Mouse (Mus musculus) myocyte (in vitro differentiated cells): ENCODE measurements at regions not wholly inside any gene's neighbourhood (a gene's known extent, or its start where the extent isn't known, plus 50 kb on each side); places are given as distances from the start of the nearest gene placed in this dataset.

Source experiments
- MAX ChIP-seq: IDR thresholded peaks from one replicate; pipeline ENCODE4 v1.6.1; 2011; ENCODE audit warnings: low read depth, mild to moderate bottlenecking, control low read depth
- MYOD1 ChIP-seq, 3 experiments: IDR thresholded peaks; one replicate each; pipeline ENCODE4 v1.6.1; 2011; ENCODE audit warnings: control low read depth in 2 of 3, low read depth in 2 of 3, mild to moderate bottlenecking in 2 of 3, moderate library complexity in 1 of 3; ENCODE audit not compliant: insufficient read length in 2 of 3, control insufficient read depth in 1 of 3
- MYOG ChIP-seq, 3 experiments: IDR thresholded peaks; one replicate each; pipeline ENCODE4 v1.6.1; 2011; ENCODE audit warnings: control low read depth in 2 of 3, low read depth in 2 of 3, mild to moderate bottlenecking in 2 of 3; ENCODE audit not compliant: insufficient read length in 2 of 3, control insufficient read depth in 1 of 3, insufficient read depth in 1 of 3
- POLR2A ChIP-seq: IDR thresholded peaks from one replicate; pipeline ENCODE4 v1.6.1; 2011; ENCODE audit warnings: low read depth, mild to moderate bottlenecking, control low read depth, moderate library complexity; ENCODE audit not compliant: insufficient read length
- TCF12 ChIP-seq: IDR thresholded peaks from one replicate; pipeline ENCODE4 v1.6.1; 2011; ENCODE audit warnings: mild to moderate bottlenecking, control low read depth; ENCODE audit not compliant: poor library complexity, insufficient read depth, severe bottlenecking
- USF1 ChIP-seq: IDR thresholded peaks from one replicate; pipeline ENCODE4 v1.6.1; 2011; ENCODE audit warnings: low read depth, mild to moderate bottlenecking, control low read depth, moderate library complexity

DNA sequence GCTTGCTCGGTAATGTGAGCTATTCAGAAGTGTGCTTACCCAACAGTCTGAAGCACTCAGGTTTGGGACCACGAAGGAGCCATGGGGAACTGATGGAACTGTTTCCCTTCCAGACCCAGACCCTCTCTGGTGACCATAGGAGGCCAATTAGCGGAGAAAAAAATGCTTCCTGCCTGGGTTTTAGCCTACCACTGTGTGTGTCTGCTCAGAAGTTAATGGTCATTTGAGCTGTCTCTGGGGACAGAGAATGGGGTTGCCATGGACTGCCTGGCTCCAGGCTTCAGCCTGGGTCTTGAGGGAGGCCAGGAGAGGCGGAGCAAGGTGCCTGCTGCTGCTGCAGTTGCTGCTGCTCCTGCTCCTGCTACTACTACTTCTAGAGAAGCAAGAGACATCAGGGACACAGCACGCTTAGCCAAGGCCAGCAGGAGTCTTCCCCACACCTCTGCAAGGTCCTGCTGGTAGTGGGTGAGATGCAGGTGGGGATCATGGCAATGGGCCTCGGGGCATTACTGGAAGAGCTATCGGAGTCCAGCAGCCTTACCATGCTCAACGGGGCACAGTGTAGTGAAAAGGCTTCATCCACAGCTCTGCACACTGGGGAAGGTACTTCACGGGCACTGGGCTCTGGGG lies 141.2 kb upstream of the Pja1 start:
- no peak for TF ChIP-seq MYOD1 (IDR thresholded peaks at IDR 0.05; ENCODE audit: control insufficient read depth in 1 of 3, insufficient read length in 2 of 3, low read depth in 2 of 3)
- no peak for TF ChIP-seq TCF12
- no peak for TF ChIP-seq MYOG (IDR thresholded peaks at IDR 0.05; ENCODE audit: control insufficient read depth in 1 of 3, insufficient read depth in 1 of 3, insufficient read length in 2 of 3, low read depth in 2 of 3)
- TF ChIP-seq POLR2A, result no peak
- TF ChIP-seq USF1, result no peak
- TF ChIP-seq MAX, result no peak
